Mouse (Mus musculus) small intestine, adult 2 months (tissue): ENCODE results near the gene Ptrh2.

Experiments used
- CTCF ChIP-seq: fragments of 200-500 bp; IDR thresholded peaks from 2 replicates; pipeline ENCODE4 v1.5.1; 2012; ENCODE audit warnings: low read depth, mild to moderate bottlenecking, control low read depth, inconsistent platforms, low read length, moderate library complexity, mixed read lengths; ENCODE audit not compliant: insufficient replicate concordance, insufficient read length; ENCODE audit errors: extremely low read depth
- POLR2A ChIP-seq: fragments of 200-500 bp; IDR thresholded peaks from 2 replicates; pipeline ENCODE4 v1.6.1; 2012; ENCODE audit warnings: low read depth, mild to moderate bottlenecking, control low read depth, inconsistent platforms, low read length, moderate library complexity

- no peak for TF ChIP-seq CTCF
- TF ChIP-seq POLR2A, result no peak
Observed at GRCm38 (mm10) chr11:86724982-86725381, 41.2 kb downstream of the Ptrh2 start.
